Mouse (Mus musculus) CH12.LX (cell line): Measurements from ENCODE around the gene Ppfibp2. TPM values are rescaled to one million over a fixed set of nuclear protein-coding genes. Genes with fewer than 3 reads are reported as not detected.

Experiments
- DNase-seq: peaks from one replicate; pipeline ENCODE4 v3.0.0-alpha.2; 2013; ENCODE audit errors: extremely low read depth
- H3K27ac ChIP-seq: 2 replicates; pipeline ENCODE4 v1.5.1; 2012; ENCODE audit warnings: low read depth, mild to moderate bottlenecking, control low read depth, moderate library complexity; ENCODE audit not compliant: insufficient read depth
- H3K27me3 ChIP-seq: replicated peaks from 2 replicates; pipeline ENCODE3; 2012; ENCODE audit warnings: inconsistent platforms
- H3K36me3 ChIP-seq, 2 experiments: replicated peaks in 1 of 2; 2 replicates each; pipeline versions ENCODE3 to v1.6.1; 2012; ENCODE audit warnings: inconsistent platforms in 1 of 2, low read length in 1 of 2, mild to moderate bottlenecking in 1 of 2, mixed read lengths in 1 of 2, moderate library complexity in 1 of 2; ENCODE audit not compliant: control insufficient read depth in 1 of 2, insufficient read depth in 1 of 2
- H3K4me1 ChIP-seq, 2 experiments: 2 replicates each; pipeline ENCODE4 v1.6.1; 2012; ENCODE audit warnings: inconsistent platforms in 1 of 2, moderate library complexity in 1 of 2; ENCODE audit not compliant: insufficient read depth in 2 of 2, control insufficient read depth in 1 of 2
- H3K4me2 ChIP-seq: 2 replicates; pipeline ENCODE4 v1.6.1; 2012; ENCODE audit warnings: low read depth, mild to moderate bottlenecking, control low read depth; ENCODE audit not compliant: poor library complexity, insufficient read depth, severe bottlenecking
- H3K4me3 ChIP-seq, 3 experiments: fragments of 150-350 bp in 1 of 3; sonication (generic) in 1 of 3; replicated peaks in 1 of 3; 2 replicates each; pipeline versions ENCODE3 to v1.5.1; 2011 to 2012; ENCODE audit warnings: low read depth in 2 of 3, low read length in 2 of 3, mild to moderate bottlenecking in 2 of 3, moderate library complexity in 2 of 3, control low read depth in 1 of 3, improper control_type of control experiment in 1 of 3, inconsistent platforms in 1 of 3, mixed read lengths in 1 of 3; ENCODE audit not compliant: poor library complexity in 1 of 3
- H3K79me2 ChIP-seq: replicated peaks from 2 replicates; pipeline ENCODE4 v1.6.1; 2012; ENCODE audit warnings: mild to moderate bottlenecking, moderate library complexity; ENCODE audit not compliant: control insufficient read depth, poor library complexity, insufficient read depth, severe bottlenecking; ENCODE audit errors: extremely low read depth
- H3K9ac ChIP-seq: 2 replicates; pipeline ENCODE4 v1.6.1; 2012; ENCODE audit warnings: low read depth, mild to moderate bottlenecking, control low read depth, moderate library complexity; ENCODE audit not compliant: insufficient read depth
- H3K9me3 ChIP-seq: replicated peaks from 2 replicates; pipeline ENCODE3; 2012; ENCODE audit warnings: low read length, inconsistent platforms, mixed read lengths
- BHLHE40 ChIP-seq: IDR thresholded peaks from 2 replicates; pipeline ENCODE4 v1.6.1; 2011; ENCODE audit warnings: mild to moderate bottlenecking, low read depth, low read length, improper control_type of control experiment
- CTCF ChIP-seq, 2 experiments: IDR thresholded peaks in 1 of 2; conservative IDR thresholded peaks in 1 of 2; 2 replicates each; pipeline ENCODE4 v1.5.1; 2011 to 2012; ENCODE audit warnings: low read depth in 2 of 2, low read length in 2 of 2, improper control_type of control experiment in 1 of 2, inconsistent platforms in 1 of 2, mild to moderate bottlenecking in 1 of 2, moderate library complexity in 1 of 2
- E2F4 ChIP-seq: IDR thresholded peaks from 2 replicates; pipeline ENCODE4 v1.6.1; 2011; ENCODE audit warnings: low read depth, low read length, improper control_type of control experiment; ENCODE audit not compliant: insufficient replicate concordance
- ELF1 ChIP-seq: IDR thresholded peaks from 2 replicates; pipeline ENCODE4 v1.6.1; 2014; ENCODE audit warnings: low read depth, mild to moderate bottlenecking, inconsistent platforms, low read length, improper control_type of control experiment
- GABPA ChIP-seq: IDR thresholded peaks from 2 replicates; pipeline ENCODE4 v1.6.1; 2012; ENCODE audit warnings: low read depth, low read length, improper control_type of control experiment, inconsistent platforms; ENCODE audit not compliant: insufficient replicate concordance
- HCFC1 ChIP-seq: IDR thresholded peaks from 2 replicates; pipeline ENCODE4 v1.6.1; 2012; ENCODE audit warnings: low read depth, mild to moderate bottlenecking, inconsistent platforms, low read length, improper control_type of control experiment
- IRF4 ChIP-seq: IDR thresholded peaks from 2 replicates; pipeline ENCODE4 v1.6.1; 2014; ENCODE audit warnings: low read depth, mild to moderate bottlenecking, inconsistent platforms, low read length, improper control_type of control experiment
- JUN ChIP-seq: IDR thresholded peaks from 2 replicates; pipeline ENCODE4 v1.6.1; 2011; ENCODE audit warnings: low read depth, mild to moderate bottlenecking, low read length, improper control_type of control experiment, moderate library complexity; ENCODE audit not compliant: insufficient read depth
- JUND ChIP-seq: conservative IDR thresholded peaks from 2 replicates; pipeline ENCODE4 v1.6.1; 2011; ENCODE audit warnings: low read depth, low read length, improper control_type of control experiment
- KAT2A ChIP-seq: IDR thresholded peaks from 2 replicates; pipeline ENCODE4 v1.6.1; 2012; ENCODE audit warnings: low read length, improper control_type of control experiment, inconsistent platforms; ENCODE audit not compliant: insufficient replicate concordance
- MAFK ChIP-seq: IDR thresholded peaks from 2 replicates; pipeline ENCODE4 v1.6.1; 2011; ENCODE audit warnings: low read length, improper control_type of control experiment; ENCODE audit not compliant: insufficient replicate concordance
- MAX ChIP-seq: IDR thresholded peaks from 2 replicates; pipeline ENCODE4 v1.6.1; 2011; ENCODE audit warnings: low read length, improper control_type of control experiment
- MAZ ChIP-seq: IDR thresholded peaks from 2 replicates; pipeline ENCODE4 v1.6.1; 2012; ENCODE audit warnings: low read depth, mild to moderate bottlenecking, inconsistent platforms, low read length, improper control_type of control experiment, moderate library complexity
- MEF2A ChIP-seq: IDR thresholded peaks from 2 replicates; pipeline ENCODE4 v1.6.1; 2014; ENCODE audit warnings: low read depth, mild to moderate bottlenecking, inconsistent platforms, low read length, improper control_type of control experiment, borderline replicate concordance
- MXI1 ChIP-seq: IDR thresholded peaks from 2 replicates; pipeline ENCODE4 v1.6.1; 2011; ENCODE audit warnings: mild to moderate bottlenecking, low read depth, low read length, improper control_type of control experiment
- MYC ChIP-seq: IDR thresholded peaks from 2 replicates; pipeline ENCODE4 v1.6.1; 2011; ENCODE audit warnings: low read depth, mild to moderate bottlenecking, improper control_type of control experiment, low read length
- NRF1 ChIP-seq: IDR thresholded peaks from 2 replicates; pipeline ENCODE4 v1.6.1; 2014; ENCODE audit warnings: low read depth, mild to moderate bottlenecking, inconsistent platforms, low read length, improper control_type of control experiment, moderate library complexity
- PAX5 ChIP-seq: IDR thresholded peaks from 2 replicates; pipeline ENCODE4 v1.6.1; 2012; ENCODE audit warnings: low read length, inconsistent platforms, mixed read lengths
- POLR2A ChIP-seq: IDR thresholded peaks from 2 replicates; pipeline ENCODE4 v1.6.1; 2011; ENCODE audit warnings: low read depth, mild to moderate bottlenecking, improper control_type of control experiment, low read length
- RCOR1 ChIP-seq: conservative IDR thresholded peaks from 2 replicates; pipeline ENCODE4 v1.6.1; 2012; ENCODE audit warnings: low read depth, mild to moderate bottlenecking, inconsistent platforms, low read length, improper control_type of control experiment
- TCF12 ChIP-seq: IDR thresholded peaks from 2 replicates; pipeline ENCODE4 v1.6.1; 2014; ENCODE audit warnings: low read depth, mild to moderate bottlenecking, inconsistent platforms, low read length, improper control_type of control experiment
- UBTF ChIP-seq: IDR thresholded peaks from 2 replicates; pipeline ENCODE4 v1.6.1; 2012; ENCODE audit warnings: low read depth, mild to moderate bottlenecking, inconsistent platforms, low read length, improper control_type of control experiment, moderate library complexity
- USF1 ChIP-seq: IDR thresholded peaks from 2 replicates; pipeline ENCODE4 v1.6.1; 2014; ENCODE audit warnings: low read depth, mild to moderate bottlenecking, inconsistent platforms, low read length, improper control_type of control experiment
- USF2 ChIP-seq: conservative IDR thresholded peaks from 2 replicates; pipeline ENCODE4 v1.6.1; 2011; ENCODE audit warnings: low read depth, low read length, improper control_type of control experiment
- ZKSCAN1 ChIP-seq: IDR thresholded peaks from 2 replicates; pipeline ENCODE4 v1.6.1; 2012; ENCODE audit warnings: low read depth, inconsistent platforms, low read length, improper control_type of control experiment, borderline replicate concordance
- ZMIZ1 ChIP-seq: IDR thresholded peaks from 2 replicates; pipeline ENCODE4 v1.6.1; 2012; ENCODE audit warnings: low read depth, mild to moderate bottlenecking, inconsistent platforms, low read length, improper control_type of control experiment
- ZNF384 ChIP-seq: IDR thresholded peaks from 2 replicates; pipeline ENCODE4 v1.6.1; 2012; ENCODE audit warnings: low read depth, low read length, improper control_type of control experiment, inconsistent platforms
- dilution Hi-C: fragments of 300-500 bp; cut with MboI; formaldehyde crosslinking; loops from 2 replicates; pipeline ENCODE4 v1.14.3; 2020; ENCODE audit warnings: low sequenced_read_pairs; ENCODE audit not compliant: extremely low pct_unique_long_range_greater_than_20kb, extremely low pct_ligation_motif_present
- in situ Hi-C: fragments of 300-500 bp; cut with MboI; formaldehyde crosslinking; loops from 3 replicates; pipeline ENCODE4 v1.14.3; 2019; ENCODE audit warnings: low sequenced_read_pairs, low pct_ligation_motif_present, low pct_unique_long_range_greater_than_20kb, mixed read lengths
- polyA plus RNA-seq: library from polyadenylated mRNA; unstranded; fragments of >175 nt; gene quantifications from 2 replicates; pipeline ENCODE4 v1.2.1, GENCODE M21; 2012; ENCODE audit warnings: low read depth; ENCODE audit not compliant: insufficient read length
- total RNA-seq, 2 experiments: library from RNA; depleted of rRNA; stranded (reverse); fragments of 300-350 nt in 1 of 2; fragments of >200 nt in 1 of 2; gene quantifications; 2 replicates each; pipeline ENCODE4 v1.2.3; 2012 to 2014

Gene Ppfibp2
- total and polyA plus RNA-seq, 3 experiments = 30.2 to 40.3 (median 40.2) TPM

DNA sequence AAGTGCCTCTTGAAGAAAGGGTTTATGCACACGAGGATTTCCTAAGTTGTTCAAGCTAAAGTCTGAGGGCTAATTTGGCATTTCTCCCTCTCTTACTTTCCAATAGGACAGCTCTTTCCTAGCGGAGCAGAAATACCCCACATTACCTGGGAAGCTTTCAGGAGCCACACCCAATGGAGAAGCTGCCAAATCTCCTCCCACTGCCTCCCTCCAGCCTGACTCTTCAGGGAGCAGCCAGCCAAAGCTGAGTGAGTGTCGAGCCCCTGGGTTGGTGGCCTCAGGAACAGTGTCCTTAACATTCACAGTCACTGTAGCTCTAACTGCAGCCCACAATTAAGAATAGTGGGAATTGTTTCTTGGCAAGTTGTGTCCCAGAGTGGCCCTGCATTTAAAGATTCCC, 132.5 kb downstream of the Ppfibp2 start:
- peaks cover 3 to 7% of the 10 kb centered on the region in 2 experiments; a peak in 1 of 4 replicates for H3K4me1 ChIP-seq
- DNase-seq = no peak
- TF ChIP-seq TCF12 (no peak), CTCF (conservative IDR thresholded peaks at IDR 0.05 in 1 of 2, IDR thresholded peaks at IDR 0.05 in 1 of 2; ENCODE audit: low read depth in 2 of 2, low read length in 2 of 2) (no peak), RCOR1 (no peak), MAFK (no peak), MXI1 (no peak), GABPA (no peak), IRF4 (no peak), ZKSCAN1 (no peak), MAX (no peak), HCFC1 (no peak), E2F4 (no peak), NRF1 (no peak), MAZ (no peak), UBTF (no peak), MYC (no peak), JUND (no peak), POLR2A (no peak), ZMIZ1 (no peak), JUN (no peak), PAX5 (no peak)
- H3K36me3 ChIP-seq = peaks cover 73 to 93% of the 10 kb centered on the region in 2 experiments
- in situ Hi-C loops = no loop called here
- no peaks in the 10 kb centered on the region for H3K27me3 ChIP-seq
- no peaks in the 10 kb centered on the region for H3K79me2 ChIP-seq
- no peak overlapping the region for H3K4me3 ChIP-seq
- no peak overlapping the region for H3K9ac ChIP-seq
- no peak overlapping the region for H3K4me2 ChIP-seq
- H3K27ac ChIP-seq = no peak overlapping the region
- dilution Hi-C loops = no loop called here
- no peaks in the 10 kb centered on the region for H3K9me3 ChIP-seq

DNA sequence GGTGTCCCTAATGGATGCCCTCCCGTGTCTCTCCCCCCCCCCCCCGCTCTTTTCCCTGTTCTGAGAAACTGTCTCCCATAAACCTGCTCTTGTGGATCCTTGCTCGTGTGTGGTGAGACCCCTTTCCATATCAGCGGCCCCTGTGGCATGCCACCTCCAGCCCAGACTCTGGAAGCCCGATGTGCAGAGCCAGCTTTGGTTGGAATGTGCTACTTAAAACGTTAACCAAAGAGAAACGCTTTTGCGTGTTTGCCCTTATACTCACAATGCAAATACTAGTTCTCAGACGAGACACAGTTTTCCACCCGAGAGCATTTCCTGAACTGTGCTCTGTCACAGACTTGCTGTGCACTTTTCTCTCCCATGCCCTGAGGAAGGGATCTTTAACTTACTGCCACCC, 135.6 kb downstream of the Ppfibp2 start:
- TF ChIP-seq ELF1 = no peak
- no peak for TF ChIP-seq TCF12
- TF ChIP-seq KAT2A = no peak
- TF ChIP-seq ZKSCAN1 = no peak
- TF ChIP-seq MXI1 = no peak
- TF ChIP-seq HCFC1 = no peak
- no peak for TF ChIP-seq JUND
- TF ChIP-seq MEF2A = no peak
- no peak for TF ChIP-seq BHLHE40
- TF ChIP-seq PAX5 = no peak
- no peak for TF ChIP-seq USF2
- TF ChIP-seq USF1 = no peak
- no peak for TF ChIP-seq JUN
- no peak for TF ChIP-seq UBTF
- TF ChIP-seq ZNF384 = no peak
- no peak overlapping the region for H3K4me3 ChIP-seq
- dilution Hi-C loops (no loop called here), in situ Hi-C loops (no loop called here)
- no peaks in the 10 kb centered on the region for H3K9me3 ChIP-seq
- no peak for DNase-seq
- H3K36me3 ChIP-seq = peaks cover 57 to 76% of the 10 kb centered on the region in 2 experiments
- H3K27ac ChIP-seq = no peak overlapping the region
- H3K27me3 ChIP-seq = no peaks in the 10 kb centered on the region
- no peaks in the 10 kb centered on the region for H3K79me2 ChIP-seq
- H3K4me2 ChIP-seq = no peak overlapping the region
- H3K9ac ChIP-seq = no peak overlapping the region
- H3K4me1 ChIP-seq = no peaks in the 10 kb centered on the region
